Mouse (Mus musculus) brain, embryonic 14.5 days (tissue): ENCODE data around the gene Hs6st3. TPM values are rescaled to one million over a fixed set of nuclear protein-coding genes. Genes with fewer than 3 reads are reported as not detected.
A peak's percentile ranks its signal among the peaks of the same experiment; 100 is the strongest.

Experiments used
- DNase-seq: peaks from one replicate; pipeline ENCODE4 v3.0.0-alpha.2; 2011; ENCODE audit warnings: low read depth
- CTCF ChIP-seq: fragments of 200-500 bp; IDR thresholded peaks from 2 replicates; pipeline ENCODE4 v1.5.1; 2012; ENCODE audit warnings: inconsistent platforms, mild to moderate bottlenecking, moderate library complexity, borderline replicate concordance; ENCODE audit not compliant: insufficient read depth, insufficient read length; ENCODE audit errors: extremely low read depth
- POLR2A ChIP-seq: fragments of 200-500 bp; IDR thresholded peaks from 2 replicates; pipeline ENCODE4 v1.6.1; 2012; ENCODE audit warnings: mild to moderate bottlenecking, inconsistent platforms, borderline replicate concordance; ENCODE audit not compliant: poor library complexity, insufficient read depth, insufficient read length, severe bottlenecking; ENCODE audit errors: extremely low read depth
- polyA plus RNA-seq: library from polyadenylated mRNA; depleted of rRNA; stranded (reverse); fragments of >200 nt; gene quantifications from 2 replicates; pipeline ENCODE4 v1.2.3, GENCODE M21; 2012

The Hs6st3 gene
- polyA plus RNA-seq, 1 experiment: 11.1 TPM

DNA sequence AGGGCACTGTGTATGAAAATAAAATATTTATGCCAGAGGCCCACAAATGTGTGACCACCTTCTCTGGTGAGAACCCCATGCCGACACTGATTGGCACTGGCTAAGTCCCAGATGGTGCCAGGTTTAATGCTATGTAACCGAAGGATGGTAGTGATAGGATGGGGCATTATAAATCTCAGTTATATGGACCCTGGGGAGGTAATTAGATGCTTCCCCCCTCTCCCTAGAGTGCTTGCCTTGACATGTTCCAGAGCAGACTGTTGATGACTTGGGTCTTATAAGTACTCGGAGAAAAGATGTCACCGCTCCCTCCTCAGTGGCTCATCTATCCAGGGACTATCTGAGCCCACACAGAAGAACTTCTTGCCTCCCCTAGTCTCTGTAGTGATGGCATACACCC lies 561.8 kb downstream of the Hs6st3 start:
- DNase-seq: peak; percentile 6
- TF ChIP-seq POLR2A: no peak
- no peak for TF ChIP-seq CTCF

DNA sequence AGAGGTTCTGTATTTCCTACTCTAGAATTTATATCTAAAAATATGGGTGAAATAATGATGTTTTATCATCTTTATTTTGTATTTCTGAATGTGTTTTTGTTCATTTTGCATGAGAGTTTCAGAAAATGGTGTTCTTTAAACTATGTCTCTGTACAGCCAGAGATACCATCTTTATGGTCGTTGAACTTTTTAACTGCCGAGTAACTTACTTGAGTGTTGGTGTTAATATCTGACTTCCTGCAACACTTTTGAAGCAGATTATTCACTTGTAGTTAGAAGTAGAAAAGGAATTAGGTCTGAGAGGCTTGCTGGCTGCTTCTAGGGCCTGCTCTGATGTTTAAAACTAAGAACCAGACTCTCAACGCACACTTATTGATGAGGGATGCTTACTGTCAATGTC lies 576.6 kb downstream of the Hs6st3 start:
- TF ChIP-seq POLR2A (no peak), CTCF (no peak)
- no peak for DNase-seq

DNA sequence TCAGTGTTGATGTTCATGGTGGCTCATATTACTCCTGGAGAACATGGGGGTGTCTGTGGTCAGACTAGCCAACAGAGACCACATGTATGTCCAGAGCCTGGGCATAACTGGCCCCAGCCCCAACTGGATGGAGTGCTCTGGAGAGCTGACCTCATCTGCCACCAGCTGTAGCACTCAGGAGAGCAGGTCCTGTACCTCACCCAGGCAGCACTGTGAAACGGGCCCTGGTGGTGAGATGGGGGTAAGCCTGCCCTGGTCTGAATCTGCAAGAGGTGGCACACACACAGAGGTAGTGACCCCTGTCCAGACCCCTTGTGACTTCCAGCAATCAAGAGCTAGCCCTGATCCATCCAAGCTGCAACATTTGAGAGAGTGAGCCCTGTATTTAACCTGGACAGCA lies 579.2 kb downstream of the Hs6st3 start:
- DNase-seq: no peak
- TF ChIP-seq CTCF: no peak
- TF ChIP-seq POLR2A: no peak

DNA sequence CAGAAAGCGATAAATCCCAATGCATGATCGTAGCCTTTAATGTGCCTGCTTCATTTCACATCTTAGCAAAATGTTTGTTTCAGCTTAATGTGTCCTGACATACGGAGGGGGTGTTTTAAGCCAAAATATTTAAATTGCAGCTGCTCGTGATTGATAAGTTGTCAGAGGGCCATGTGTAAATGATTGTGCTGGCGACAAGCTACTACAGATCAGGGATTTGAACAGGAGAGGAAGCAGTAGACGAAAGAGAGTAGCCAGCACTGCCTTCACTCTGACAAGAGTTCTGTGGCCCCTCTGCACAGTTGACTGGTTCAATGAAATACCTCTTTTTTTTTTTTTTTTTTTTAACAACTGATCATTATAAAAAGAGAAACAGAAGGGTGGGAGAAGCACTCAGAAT lies 587.0 kb downstream of the Hs6st3 start:
- TF ChIP-seq CTCF (no peak), POLR2A (no peak)
- peak; percentile 57 for DNase-seq

DNA sequence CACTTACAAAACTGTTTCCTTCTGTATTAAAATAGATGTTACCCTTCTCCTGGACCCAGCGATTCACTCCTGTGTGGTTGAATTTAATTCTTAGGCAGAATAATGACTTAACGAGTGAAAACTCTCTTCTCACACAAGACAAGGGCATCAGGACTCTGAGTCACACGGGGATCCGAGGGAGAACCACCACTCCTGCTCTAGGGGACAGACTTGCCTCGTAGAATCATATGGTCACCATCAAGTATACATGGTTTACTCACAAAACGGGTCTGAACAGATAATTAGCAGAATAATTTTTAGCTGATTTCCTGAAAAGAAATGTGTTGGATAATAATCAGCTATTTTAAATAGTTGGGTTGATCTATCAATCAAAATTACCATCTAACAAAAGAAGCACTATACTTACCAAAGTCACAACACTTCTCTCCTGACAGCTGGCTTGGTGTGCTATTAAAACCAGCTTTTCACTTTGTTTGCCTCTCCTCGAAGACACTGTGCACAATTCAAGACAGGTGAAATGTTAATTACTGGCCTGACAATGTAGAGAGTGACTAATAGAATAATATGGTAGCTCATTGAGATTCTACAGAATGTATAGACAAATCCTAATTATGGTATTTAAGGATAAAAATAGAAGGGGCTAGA lies 593.4 kb downstream of the Hs6st3 start:
- no peak for TF ChIP-seq CTCF
- no peak for TF ChIP-seq POLR2A
- DNase-seq: peak; percentile 82

DNA sequence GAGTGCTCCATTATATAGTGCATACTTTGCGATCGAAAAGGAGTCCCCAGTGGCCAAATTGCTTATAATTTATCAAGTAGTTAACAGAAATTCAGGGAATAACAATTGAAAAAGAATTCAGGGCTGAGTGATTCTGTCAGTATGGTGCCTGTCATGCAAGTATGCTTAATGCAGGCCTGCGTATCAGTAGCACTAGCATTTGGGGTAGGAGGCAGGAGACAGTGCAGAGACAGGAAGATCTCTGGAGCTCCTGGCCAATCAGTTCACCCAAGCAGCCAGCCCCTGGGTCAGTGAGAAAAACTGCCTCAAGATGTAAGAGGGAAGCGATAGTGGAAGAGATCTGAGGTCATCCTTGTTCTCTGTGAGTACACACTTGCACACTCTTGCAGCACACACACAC lies 594.1 kb downstream of the Hs6st3 start:
- TF ChIP-seq POLR2A (no peak), CTCF (no peak)
- DNase-seq: peak; percentile 18

DNA sequence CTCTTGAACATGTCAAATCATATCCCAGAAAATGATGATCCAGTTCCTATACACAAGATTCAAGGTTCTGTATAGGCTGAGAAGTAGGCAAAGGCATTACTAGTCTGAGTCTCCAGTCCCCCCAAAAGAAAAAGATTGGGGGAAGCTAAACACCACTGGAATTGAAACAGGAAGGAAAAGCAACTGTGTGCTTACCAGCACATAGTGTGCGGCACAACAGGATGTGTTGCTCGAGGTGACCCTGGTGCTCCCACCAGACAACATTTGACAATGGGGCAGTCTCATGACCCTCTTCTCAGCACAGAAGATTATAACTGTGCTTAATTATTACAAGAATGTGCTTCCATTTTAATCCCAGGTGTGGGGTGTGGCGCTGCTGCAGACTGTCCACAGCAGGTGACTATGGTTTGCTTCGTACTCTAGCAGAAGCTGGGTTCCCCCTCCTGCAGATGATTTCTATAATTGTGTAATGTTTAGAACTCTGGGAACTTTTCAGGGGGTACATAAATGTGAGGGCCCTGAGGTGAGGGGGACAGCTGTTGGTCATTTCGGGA lies 599.3 kb downstream of the Hs6st3 start:
- no peak for TF ChIP-seq CTCF
- no peak for TF ChIP-seq POLR2A
- DNase-seq: no peak

DNA sequence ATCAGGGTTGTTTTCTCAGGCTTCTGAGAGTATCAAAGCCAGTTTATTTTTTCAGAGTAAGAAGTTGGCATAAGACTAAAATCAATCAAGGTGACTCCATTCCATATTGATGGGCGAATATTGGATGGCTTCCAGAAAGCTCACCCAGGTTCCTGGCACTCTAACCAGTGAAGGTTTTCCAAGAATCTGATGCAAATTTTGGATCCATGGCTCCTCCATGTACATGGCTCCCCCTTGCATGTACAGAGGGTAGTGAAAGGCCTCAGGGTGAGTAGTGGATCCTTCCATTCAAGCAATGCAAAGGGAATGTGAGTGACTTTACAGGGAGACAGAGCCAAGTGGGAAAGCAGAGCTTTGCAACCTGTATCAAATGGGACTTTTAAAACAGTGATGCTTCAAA lies 603.6 kb downstream of the Hs6st3 start:
- TF ChIP-seq CTCF (no peak), POLR2A (no peak)
- no peak for DNase-seq

DNA sequence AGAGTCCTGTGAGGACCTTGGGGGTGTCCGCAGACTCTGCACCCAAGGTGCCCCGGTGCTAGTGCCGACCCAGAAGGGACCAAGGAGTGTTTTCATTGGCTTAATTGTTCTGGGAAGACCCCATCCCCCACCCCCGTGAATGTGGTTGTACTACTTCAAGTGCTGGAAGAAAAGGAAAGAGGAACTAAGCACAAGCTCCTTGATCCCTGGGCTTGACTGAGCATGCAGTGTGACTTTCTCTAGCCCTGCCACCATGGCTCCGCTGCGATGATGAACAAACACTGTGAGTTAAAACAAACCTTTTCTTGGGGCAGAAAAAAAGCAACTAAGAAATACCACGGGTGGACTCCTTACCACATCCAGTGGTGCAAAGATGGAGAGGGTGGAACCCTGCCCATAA lies 623.2 kb downstream of the Hs6st3 start:
- no peak for TF ChIP-seq CTCF
- TF ChIP-seq POLR2A: no peak
- DNase-seq: no peak

DNA sequence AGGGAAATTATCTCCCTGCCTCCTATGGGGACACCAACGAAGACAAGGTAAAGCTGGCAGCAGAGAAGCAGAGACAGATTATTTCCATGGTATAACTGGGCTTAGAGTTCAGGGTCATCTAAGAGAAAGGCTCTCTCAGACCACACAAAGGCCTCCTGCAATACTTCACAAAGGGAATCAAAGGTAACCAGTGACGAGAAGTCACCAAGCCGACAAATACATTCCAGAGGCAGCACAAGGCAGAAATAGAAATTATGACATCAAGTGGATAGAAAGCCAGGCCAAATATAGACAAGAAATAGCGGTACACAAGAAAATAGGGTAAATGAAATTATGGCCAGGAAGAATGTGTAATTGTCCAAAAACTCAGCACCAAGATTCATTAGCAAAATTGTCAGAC lies 633.9 kb downstream of the Hs6st3 start:
- no peak for DNase-seq
- TF ChIP-seq CTCF (no peak), POLR2A (no peak)

DNA sequence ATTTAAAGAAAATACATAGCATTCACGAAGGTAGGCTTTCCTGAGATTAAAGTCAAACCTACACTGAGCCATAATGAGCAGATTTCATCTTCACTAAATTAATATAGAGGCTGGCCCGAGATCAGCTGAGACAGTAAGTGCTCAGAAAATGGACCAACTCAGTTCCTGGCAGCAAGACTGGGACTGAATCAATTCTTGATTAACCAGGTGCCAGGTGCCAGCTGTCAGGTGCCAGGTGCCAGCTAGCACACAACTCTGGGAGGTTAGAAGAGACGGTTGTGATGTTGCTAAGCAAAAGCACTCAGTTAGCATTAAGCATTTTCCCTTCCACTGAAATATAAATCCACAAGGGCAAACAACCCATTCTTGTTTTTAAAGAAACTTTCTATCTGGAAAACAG lies 638.1 kb downstream of the Hs6st3 start:
- no peak for DNase-seq

DNA sequence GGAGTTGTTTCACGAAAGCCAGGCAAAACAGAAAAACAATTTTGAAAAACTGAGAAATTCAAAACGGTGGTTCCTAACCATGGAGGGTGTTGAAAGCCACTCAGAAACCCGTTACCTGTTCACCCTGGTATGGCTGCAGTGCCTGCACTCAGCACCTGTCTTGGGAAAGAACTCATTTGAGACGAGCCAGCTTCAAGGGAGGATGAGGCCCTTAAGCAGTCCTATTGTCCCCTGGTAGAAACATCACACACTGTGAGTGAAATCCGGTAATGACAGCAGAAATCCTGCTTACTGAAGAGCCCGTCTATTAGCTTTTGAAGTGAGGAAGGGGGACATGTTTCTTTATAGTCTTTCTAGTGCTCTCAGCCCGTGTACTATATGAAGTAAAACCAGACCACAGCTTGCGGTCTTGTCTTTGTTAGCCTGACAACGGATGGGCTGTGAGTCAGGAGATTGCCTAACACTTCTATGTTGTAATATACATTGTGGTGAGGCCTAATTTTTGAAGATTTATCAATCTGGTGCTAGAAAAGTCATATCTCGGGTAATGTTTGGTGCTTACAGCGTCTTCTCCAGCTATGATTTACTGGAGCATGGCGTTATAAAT lies 641.9 kb downstream of the Hs6st3 start:
- TF ChIP-seq POLR2A (no peak), CTCF (no peak)
- peak; percentile 69 for DNase-seq

More for the DNA sequence above, 638.1 kb downstream of the Hs6st3 start:
- TF ChIP-seq POLR2A (no peak), CTCF (no peak)
